Mouse (Mus musculus): Measurements from ENCODE around the gene Zbtb3. TPM values are rescaled to one million over a fixed set of nuclear protein-coding genes. Genes with fewer than 3 reads are reported as not detected.

Gene Zbtb3
- total and polyA plus RNA-seq, 2 experiments from 2014 or later: 3.2 to 6.0 TPM

GRCm38 (mm10) chr19:8790171-8790570 lies 12.2 kb upstream of the Zbtb3 start:
- Histone ChIP-seq H3K4me1 (ENCODE audit: insufficient read depth, low read length) (no peaks in the 10 kb centered on the region), H3K9ac (replicated peaks; ENCODE audit: low read length, poor library complexity, severe bottlenecking) (no peak overlapping the region), H3K4me2 (ENCODE audit: low read depth, low read length, poor library complexity, severe bottlenecking) (no peak overlapping the region), H3K4me3 (ENCODE audit: low read depth, low read length) (no peak overlapping the region), H3K9me3 (ENCODE audit: low read length) (no peaks in the 10 kb centered on the region), H3K27ac (ENCODE audit: low read depth, low read length) (no peak overlapping the region), H3K27me3 (ENCODE audit: insufficient read depth, low read length) (no peaks in the 10 kb centered on the region), H3K36me3 (ENCODE audit: insufficient read depth, low read length) (peaks cover 18% of the 10 kb centered on the region)
- 83% methylated on average over 7 of the region's 7 CpGs for WGBS
- DNase-seq (ENCODE audit: low spot score) (no peak), ATAC-seq (ENCODE audit: low FRiP score) (no peak)
- TF ChIP-seq CTCF (IDR thresholded peaks at IDR 0.05): no peak

- H3K4me2 ChIP-seq (ENCODE audit: low read depth, low read length, poor library complexity, severe bottlenecking): peak within 1 kb of the TSS; percentile 52
- H3K4me3 ChIP-seq (ENCODE audit: low read depth, low read length): peak within 1 kb of the TSS; percentile 56
- 1% methylated on average over 25 of the region's 25 CpGs for WGBS
- DNase-seq (ENCODE audit: low spot score) (peak; percentile 96), ATAC-seq (ENCODE audit: low FRiP score) (peak; percentile 55)
- no peaks in the 10 kb centered on the region for H3K27me3 ChIP-seq (ENCODE audit: insufficient read depth, low read length)
- TF ChIP-seq CTCF (IDR thresholded peaks at IDR 0.05): no peak
- peak within 1 kb of the TSS; percentile 67 for H3K9ac ChIP-seq (replicated peaks; ENCODE audit: low read length, poor library complexity, severe bottlenecking)
- peaks cover 13% of the 10 kb centered on the region for H3K36me3 ChIP-seq (ENCODE audit: insufficient read depth, low read length)
- peaks cover 5% of the 10 kb centered on the region; the same call in 1 of the 2 replicates for H3K4me1 ChIP-seq (ENCODE audit: insufficient read depth, low read length)
- peak within 1 kb of the TSS; percentile 70 for H3K27ac ChIP-seq (ENCODE audit: low read depth, low read length)
- no peaks in the 10 kb centered on the region for H3K9me3 ChIP-seq (ENCODE audit: low read length)
Observed at GRCm38 (mm10) chr19:8798264-8798946, 4.0 kb upstream of the Zbtb3 start, which contains the start of gene Polr2g. Gene Polr2g (minus strand): TSS chr19:8798577.

DNA sequence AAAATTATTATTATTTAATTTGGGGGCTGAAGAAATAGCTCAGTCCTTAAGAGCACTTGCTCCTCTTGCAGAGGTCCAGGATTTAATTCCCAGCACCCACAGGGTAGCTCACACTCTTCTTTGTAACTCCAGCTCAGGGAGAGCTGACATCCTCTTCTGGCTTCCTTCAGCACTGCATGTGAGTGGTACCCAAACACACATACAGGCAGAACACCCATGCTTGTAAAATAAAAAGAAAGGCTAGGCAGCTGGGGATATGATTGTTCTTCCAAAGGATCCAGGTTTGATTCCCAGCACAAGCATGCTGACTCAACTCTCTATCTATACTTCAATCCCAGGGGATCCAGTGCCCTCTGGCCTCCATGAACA lies 3.4 kb upstream of the Zbtb3 start:
- TF ChIP-seq CTCF (IDR thresholded peaks at IDR 0.05): no peak
- H3K27ac ChIP-seq (ENCODE audit: low read depth, low read length): peak overlapping the region; percentile 43; the same call in 1 of the 2 replicates
- H3K9ac ChIP-seq (replicated peaks; ENCODE audit: low read length, poor library complexity, severe bottlenecking): 0 out of 2 replicates have a peak overlapping the region, but pooled peaks have one; percentile 8
- no peaks in the 10 kb centered on the region for H3K27me3 ChIP-seq (ENCODE audit: insufficient read depth, low read length)
- H3K4me3 ChIP-seq (ENCODE audit: low read depth, low read length): peak overlapping the region; percentile 56; the same call in 1 of the 2 replicates
- peaks cover 8% of the 10 kb centered on the region for H3K36me3 ChIP-seq (ENCODE audit: insufficient read depth, low read length)
- H3K4me1 ChIP-seq (ENCODE audit: insufficient read depth, low read length): peaks cover 5% of the 10 kb centered on the region; the same call in 1 of the 2 replicates
- DNase-seq (ENCODE audit: low spot score) (no peak), ATAC-seq (ENCODE audit: low FRiP score) (no peak)
- peak overlapping the region; percentile 52; the same call in 1 of the 2 replicates for H3K4me2 ChIP-seq (ENCODE audit: low read depth, low read length, poor library complexity, severe bottlenecking)
- H3K9me3 ChIP-seq (ENCODE audit: low read length): no peaks in the 10 kb centered on the region

- ATAC-seq (ENCODE audit: low FRiP score): no peak
- no peak for TF ChIP-seq CTCF (IDR thresholded peaks at IDR 0.05)
- no peak for DNase-seq (ENCODE audit: low spot score)
- WGBS: 79% methylated on average over 9 of the region's 9 CpGs
- H3K4me3 ChIP-seq (ENCODE audit: low read depth, low read length): peak overlapping the region; percentile 49
- H3K27ac ChIP-seq (ENCODE audit: low read depth, low read length): peak overlapping the region; percentile 91
- H3K27me3 ChIP-seq (ENCODE audit: insufficient read depth, low read length): no peaks in the 10 kb centered on the region
- H3K36me3 ChIP-seq (ENCODE audit: insufficient read depth, low read length): peaks cover 14% of the 10 kb centered on the region
- peak overlapping the region; percentile 51; the same call in 1 of the 2 replicates for H3K9ac ChIP-seq (replicated peaks; ENCODE audit: low read length, poor library complexity, severe bottlenecking)
- H3K9me3 ChIP-seq (ENCODE audit: low read length): no peaks in the 10 kb centered on the region
- peaks cover 5% of the 10 kb centered on the region; the same call in 1 of the 2 replicates for H3K4me1 ChIP-seq (ENCODE audit: insufficient read depth, low read length)
- H3K4me2 ChIP-seq (ENCODE audit: low read depth, low read length, poor library complexity, severe bottlenecking): peak overlapping the region; percentile 47
Observed at GRCm38 (mm10) chr19:8803204-8803780, 937 bp downstream of the Zbtb3 start.

- DNase-seq (ENCODE audit: low spot score): no peak
- Histone ChIP-seq H3K4me2 (ENCODE audit: low read depth, low read length, poor library complexity, severe bottlenecking) (no peak overlapping the region), H3K9me3 (ENCODE audit: low read length) (no peaks in the 10 kb centered on the region), H3K36me3 (ENCODE audit: insufficient read depth, low read length) (peaks cover 14% of the 10 kb centered on the region), H3K4me3 (ENCODE audit: low read depth, low read length) (no peak overlapping the region), H3K4me1 (ENCODE audit: insufficient read depth, low read length) (peaks cover 5% of the 10 kb centered on the region; the same call in 1 of the 2 replicates), H3K27ac (ENCODE audit: low read depth, low read length) (no peak overlapping the region), H3K9ac (replicated peaks; ENCODE audit: low read length, poor library complexity, severe bottlenecking) (no peak overlapping the region), H3K27me3 (ENCODE audit: insufficient read depth, low read length) (no peaks in the 10 kb centered on the region)
- no peak for ATAC-seq (ENCODE audit: low FRiP score)
- no peak for TF ChIP-seq CTCF (IDR thresholded peaks at IDR 0.05)
- WGBS: 94% methylated on average over 11 of the region's 11 CpGs
Observed at GRCm38 (mm10) chr19:8803879-8804660, 1.7 kb downstream of the Zbtb3 start.

Measured in midbrain, postnatal 0 days (tissue).